Mouse (Mus musculus) limb, embryonic 13.5 days (tissue): ENCODE data around the gene 6030468B19Rik. TPM values are rescaled to one million over a fixed set of nuclear protein-coding genes. Genes with fewer than 3 reads are reported as not detected.
"Not testable (repeated sequence)": the region's sequence is repeated elsewhere in the genome, so short reads cannot be mapped to it uniquely, and the experiment has no call there.

Experiments
- ATAC-seq: fragments of 200-750 bp; cut with Nextera tagmentation; 2 replicates; pipeline ENCODE4 v1.8.0; 2017; ENCODE audit warnings: low read depth, moderate number of reproducible peaks, moderate TSS enrichment; ENCODE audit not compliant: low FRiP score
- H3K27ac ChIP-seq: fragments of 300-500 bp; sonication (generic); 2 replicates; pipeline ENCODE4 v1.5.1; 2015; ENCODE audit warnings: inconsistent platforms, mild to moderate bottlenecking, moderate library complexity
- H3K27me3 ChIP-seq: fragments of 300-500 bp; sonication (generic); 2 replicates; pipeline ENCODE4 v1.6.1; 2015; ENCODE audit warnings: mild to moderate bottlenecking, inconsistent platforms
- H3K36me3 ChIP-seq: fragments of 300-500 bp; sonication (generic); 2 replicates; pipeline ENCODE4 v1.6.1; 2015; ENCODE audit warnings: inconsistent platforms, mild to moderate bottlenecking, moderate library complexity
- H3K4me1 ChIP-seq: fragments of 300-500 bp; sonication (generic); 2 replicates; pipeline ENCODE4 v1.6.1; 2015; ENCODE audit warnings: inconsistent platforms
- H3K4me2 ChIP-seq: fragments of 300-500 bp; sonication (generic); replicated peaks from 2 replicates; pipeline ENCODE4 v1.6.1; 2015; ENCODE audit warnings: inconsistent platforms, mild to moderate bottlenecking, moderate library complexity
- H3K4me3 ChIP-seq: fragments of 300-500 bp; sonication (generic); 2 replicates; pipeline ENCODE4 v1.5.1; 2015; ENCODE audit warnings: moderate library complexity, mild to moderate bottlenecking, inconsistent platforms
- H3K9ac ChIP-seq: fragments of 300-500 bp; sonication (generic); 2 replicates; pipeline ENCODE4 v1.6.1; 2015; ENCODE audit warnings: mild to moderate bottlenecking, inconsistent platforms
- H3K9me3 ChIP-seq: fragments of 300-500 bp; sonication (generic); 2 replicates; pipeline ENCODE4 v1.6.1; 2016; ENCODE audit warnings: inconsistent platforms
- whole genome bisulfite sequencing: fragments of 180-500 bp; shearing (Covaris S2); methylation state at CpG from one replicate; pipeline ENCODE4 v1.1.7; 2015; 5-methylcytosine and 5-hydroxymethylcytosine counted together
- polyA plus RNA-seq: library from polyadenylated mRNA; unstranded; fragments of >200 nt; fragmentation: Nextera tagmentation; extraction: Ambion mirVana; gene quantifications from 2 replicates; pipeline ENCODE4 v1.2.1, GENCODE M21; 2015

Gene 6030468B19Rik
- polyA plus RNA-seq, 1 experiment from 2014 or later, result 0.41 TPM

- H3K4me3 ChIP-seq, result peak overlapping the region; percentile 58
- H3K4me1 ChIP-seq, result peaks cover 48% of the 10 kb centered on the region
- H3K4me2 ChIP-seq, result peak overlapping the region; percentile 98
- peak overlapping the region; percentile 78 for H3K27ac ChIP-seq
- under 1% methylated on average over 17 of the region's 17 CpGs for WGBS
- peaks cover 19% of the 10 kb centered on the region for H3K36me3 ChIP-seq
- ATAC-seq, result 0 out of 2 replicates have a peak, but pooled peaks have one; percentile 13
- H3K9ac ChIP-seq, result peak overlapping the region; percentile 75
- H3K9me3 ChIP-seq, result no peaks in the 10 kb centered on the region
- H3K27me3 ChIP-seq, result peaks cover 28% of the 10 kb centered on the region
Measured at GRCm38 (mm10) chr11:117780199-117780515, 17.3 kb upstream of the 6030468B19Rik start.

- H3K4me2 ChIP-seq, result peak overlapping the region; percentile 98
- peaks cover 28% of the 10 kb centered on the region for H3K27me3 ChIP-seq
- peak overlapping the region; percentile 58 for H3K4me3 ChIP-seq
- peak overlapping the region; percentile 78 for H3K27ac ChIP-seq
- peaks cover 14% of the 10 kb centered on the region for H3K36me3 ChIP-seq
- H3K9ac ChIP-seq, result peak overlapping the region; percentile 75; the same call in 1 of the 2 replicates
- 1% methylated on average over 19 of the region's 19 CpGs for WGBS
- ATAC-seq, result peak; percentile 83
- no peaks in the 10 kb centered on the region for H3K9me3 ChIP-seq
- peaks cover 48% of the 10 kb centered on the region for H3K4me1 ChIP-seq
Measured at GRCm38 (mm10) chr11:117780582-117781111, 16.8 kb upstream of the 6030468B19Rik start.

GRCm38 (mm10) chr11:117781199-117781821, 16.1 kb upstream of the 6030468B19Rik start:
- Histone ChIP-seq H3K4me2 (peak overlapping the region; percentile 98), H3K36me3 (peaks cover 7% of the 10 kb centered on the region), H3K27ac (peak overlapping the region; percentile 70), H3K4me3 (peak overlapping the region; percentile 58), H3K9ac (peak overlapping the region; percentile 19; the same call in 1 of the 2 replicates), H3K4me1 (peaks cover 48% of the 10 kb centered on the region), H3K27me3 (peaks cover 28% of the 10 kb centered on the region), H3K9me3 (no peaks in the 10 kb centered on the region)
- ATAC-seq, result no peak
- 17% methylated on average over 18 of the region's 18 CpGs for WGBS

- H3K4me2 ChIP-seq, result peak within 1 kb of the TSS; percentile 98
- no peak for ATAC-seq
- H3K4me3 ChIP-seq, result peak within 1 kb of the TSS; percentile 58
- no peaks in the 10 kb centered on the region; the same call in 1 of the 2 replicates for H3K36me3 ChIP-seq
- peaks cover 28% of the 10 kb centered on the region for H3K27me3 ChIP-seq
- no peaks in the 10 kb centered on the region for H3K9me3 ChIP-seq
- peaks cover 48% of the 10 kb centered on the region for H3K4me1 ChIP-seq
- 52% methylated on average over 24 of the region's 24 CpGs for WGBS
- peak within 1 kb of the TSS; percentile 70 for H3K27ac ChIP-seq
- peak within 1 kb of the TSS; percentile 57 for H3K9ac ChIP-seq
Measured at GRCm38 (mm10) chr11:117781993-117782704, 15.3 kb upstream of the 6030468B19Rik start, which contains the start of the genes Tmc8 and Tmc6. TSS of gene Tmc8 (plus strand) at chr11:117782076. TSS of gene Tmc6 (minus strand) at chr11:117782198.

GRCm38 (mm10) chr11:117782705-117783034, 14.8 kb upstream of the 6030468B19Rik start:
- H3K4me1 ChIP-seq, result peaks cover 48% of the 10 kb centered on the region

GRCm38 (mm10) chr11:117783089-117783488, 14.4 kb upstream of the 6030468B19Rik start:
- 4% methylated on average over 22 of the region's 31 CpGs for WGBS

More at GRCm38 (mm10) chr11:117782705-117783034, 14.8 kb upstream of the 6030468B19Rik start:
- Histone ChIP-seq H3K27ac (no peak overlapping the region), H3K9ac (peak overlapping the region; percentile 57), H3K36me3 (no peaks in the 10 kb centered on the region; the same call in 1 of the 2 replicates), H3K27me3 (peaks cover 28% of the 10 kb centered on the region), H3K4me3 (peak overlapping the region; percentile 31), H3K9me3 (no peaks in the 10 kb centered on the region), H3K4me2 (peak overlapping the region; percentile 66)
- 61% methylated on average over 9 of the region's 9 CpGs for WGBS
- no peak for ATAC-seq

GRCm38 (mm10) chr11:117783683-117784309, 13.7 kb upstream of the 6030468B19Rik start:
- WGBS, result 38% methylated on average over 10 of the region's 10 CpGs
- Histone ChIP-seq H3K36me3 (no peaks in the 10 kb centered on the region), H3K4me2 (peak overlapping the region; percentile 66), H3K27me3 (peaks cover 28% of the 10 kb centered on the region), H3K27ac (no peak overlapping the region), H3K4me3 (peak overlapping the region; percentile 31), H3K4me1 (peaks cover 43% of the 10 kb centered on the region), H3K9me3 (no peaks in the 10 kb centered on the region), H3K9ac (peak overlapping the region; percentile 57; the same call in 1 of the 2 replicates)
- no peak for ATAC-seq

More at GRCm38 (mm10) chr11:117783089-117783488, 14.4 kb upstream of the 6030468B19Rik start:
- Histone ChIP-seq H3K9me3 (no peaks in the 10 kb centered on the region), H3K4me3 (peak overlapping the region; percentile 31), H3K4me2 (peak overlapping the region; percentile 66), H3K4me1 (peaks cover 48% of the 10 kb centered on the region), H3K36me3 (no peaks in the 10 kb centered on the region; the same call in 1 of the 2 replicates), H3K27me3 (peaks cover 28% of the 10 kb centered on the region), H3K9ac (peak overlapping the region; percentile 57), H3K27ac (no peak overlapping the region)
- ATAC-seq, result no peak

GRCm38 (mm10) chr11:117786294-117786693, 11.2 kb upstream of the 6030468B19Rik start:
- 9% methylated on average over 10 of the region's 10 CpGs for WGBS
- no peak for ATAC-seq
- Histone ChIP-seq H3K27me3 (peaks cover 26% of the 10 kb centered on the region), H3K9ac (no peak overlapping the region), H3K9me3 (no peaks in the 10 kb centered on the region), H3K4me3 (no peak overlapping the region), H3K36me3 (no peaks in the 10 kb centered on the region), H3K4me1 (peaks cover 32% of the 10 kb centered on the region), H3K4me2 (no peak overlapping the region), H3K27ac (no peak overlapping the region)

- peaks cover 24% of the 10 kb centered on the region for H3K4me1 ChIP-seq
- 80% methylated on average over 7 of the region's 7 CpGs for WGBS
- H3K27ac ChIP-seq, H3K36me3 ChIP-seq, ATAC-seq, H3K4me3 ChIP-seq, H3K9me3 ChIP-seq, H3K9ac ChIP-seq, H3K4me2 ChIP-seq, H3K27me3 ChIP-seq: not testable (repeated sequence)
Measured at GRCm38 (mm10) chr11:117788481-117788880, 9.0 kb upstream of the 6030468B19Rik start.

- peak overlapping the region; percentile 8; the same call in 1 of the 2 replicates for H3K4me3 ChIP-seq
- peak overlapping the region; percentile 49 for H3K4me2 ChIP-seq
- 6% methylated on average over 14 of the region's 14 CpGs for WGBS
- ATAC-seq, result peak; percentile 21; the same call in 1 of the 2 replicates
- H3K27me3 ChIP-seq, result no peaks in the 10 kb centered on the region; the same call in none of the 2 replicates
- H3K36me3 ChIP-seq, result no peaks in the 10 kb centered on the region
- H3K27ac ChIP-seq, result no peak overlapping the region
- H3K4me1 ChIP-seq, result peaks cover 25% of the 10 kb centered on the region
- no peaks in the 10 kb centered on the region; the same call in 1 of the 2 replicates for H3K9me3 ChIP-seq
- H3K9ac ChIP-seq, result no peak overlapping the region
Measured at GRCm38 (mm10) chr11:117790286-117790685, 7.2 kb upstream of the 6030468B19Rik start.

GRCm38 (mm10) chr11:117790703-117791440, 6.6 kb upstream of the 6030468B19Rik start:
- no peak overlapping the region for H3K9ac ChIP-seq
- peak; percentile 30; the same call in 1 of the 2 replicates for ATAC-seq
- 32% methylated on average over 23 of the region's 23 CpGs for WGBS
- H3K27ac ChIP-seq, result no peak overlapping the region
- no peaks in the 10 kb centered on the region for H3K36me3 ChIP-seq
- no peaks in the 10 kb centered on the region; the same call in none of the 2 replicates for H3K27me3 ChIP-seq
- H3K4me2 ChIP-seq, result peak overlapping the region; percentile 49
- H3K9me3 ChIP-seq, result no peaks in the 10 kb centered on the region; the same call in 1 of the 2 replicates
- peaks cover 25% of the 10 kb centered on the region for H3K4me1 ChIP-seq
- H3K4me3 ChIP-seq, result peak overlapping the region; percentile 8; the same call in 1 of the 2 replicates
